Mouse (Mus musculus): ENCODE data around the gene Hmg20b. TPM values are rescaled to one million over a fixed set of nuclear protein-coding genes. Genes with fewer than 3 reads are reported as not detected.

Hmg20b gene
- polyA plus RNA-seq, 1 experiment from 2014 or later, result 118 TPM

- in situ Hi-C loops (cut with MboI; ENCODE audit: low pct_unique_long_range_greater_than_20kb), result loop anchor here (5.0 kb wide), 1 partner anchor 52 kb away; no protein-coding TSS in a partner anchor
- ChIA-PET CTCF (interaction anchor here (0.6 to 1.9 kb wide), 12 partner anchors 9 to 244 kb away, joined by 3 to 18 read pairs (median 4); partner anchors contain the start of genes Fzr1 and Pip5k1c), POLR2A (interaction anchor here (1.0 kb wide), 1 partner anchor 61 kb away, joined by 3 read pairs; no protein-coding TSS in a partner anchor)
- H3K27me3 ChIP-seq, result no peaks in the 10 kb centered on the region
- ATAC-seq, result peak; percentile 56
- TF ChIP-seq CTCF (IDR thresholded peaks at IDR 0.05), result no peak
- no peak for DNase-seq (ENCODE audit: low read depth, low spot score)
These were observed 39.8 kb upstream of the Hmg20b start for GRCm38 (mm10) chr10:81389801-81390677.

GRCm38 (mm10) chr10:81389373-81389772 is 39.1 kb upstream of the Hmg20b start:
- ATAC-seq (no peak), DNase-seq (ENCODE audit: low read depth, low spot score) (no peak)
- ChIA-PET CTCF (interaction anchor here (0.6 to 1.9 kb wide), 6 partner anchors 13 to 92 kb away, joined by 3 to 18 read pairs (median 4); no protein-coding TSS in a partner anchor), POLR2A (interaction anchor here (1.0 kb wide), 1 partner anchor 62 kb away, joined by 3 read pairs; no protein-coding TSS in a partner anchor)
- TF ChIP-seq CTCF (IDR thresholded peaks at IDR 0.05), result no peak
- in situ Hi-C loops (cut with MboI; ENCODE audit: low pct_unique_long_range_greater_than_20kb), result no loop called here
- no peaks in the 10 kb centered on the region for H3K27me3 ChIP-seq

GRCm38 (mm10) chr10:81388505-81389055 is 38.3 kb upstream of the Hmg20b start, which contains the start of gene Gm48552:
Gene Gm48552, plus strand, starts transcription at chr10:81389005.
- TF ChIP-seq CTCF (IDR thresholded peaks at IDR 0.05), result no peak
- in situ Hi-C loops (cut with MboI; ENCODE audit: low pct_unique_long_range_greater_than_20kb), result no loop called here
- ChIA-PET POLR2A (no interaction called here), CTCF (interaction anchor here (1.4 to 1.9 kb wide), 3 partner anchors 13 to 62 kb away, joined by 3 to 18 read pairs (median 5); no protein-coding TSS in a partner anchor)
- no peaks in the 10 kb centered on the region for H3K27me3 ChIP-seq
- no peak for ATAC-seq
- no peak for DNase-seq (ENCODE audit: low read depth, low spot score)

GRCm38 (mm10) chr10:81387716-81388115 is 37.4 kb upstream of the Hmg20b start:
- DNase-seq (ENCODE audit: low read depth, low spot score) (no peak), ATAC-seq (no peak)
- in situ Hi-C loops (cut with MboI; ENCODE audit: low pct_unique_long_range_greater_than_20kb), result no loop called here
- CTCF ChIA-PET, result interaction anchor here (0.7 to 1.4 kb wide), 2 partner anchors 14 to 62 kb away, joined by 3 read pairs; no protein-coding TSS in a partner anchor
- no peaks in the 10 kb centered on the region for H3K27me3 ChIP-seq
- no peak for TF ChIP-seq CTCF (IDR thresholded peaks at IDR 0.05)
- POLR2A ChIA-PET, result no interaction called here

GRCm38 (mm10) chr10:81385603-81386306 is 35.5 kb upstream of the Hmg20b start:
- in situ Hi-C loops (cut with MboI; ENCODE audit: low pct_unique_long_range_greater_than_20kb), result no loop called here
- DNase-seq (ENCODE audit: low read depth, low spot score) (no peak), ATAC-seq (no peak)
- TF ChIP-seq CTCF (IDR thresholded peaks at IDR 0.05), result no peak
- POLR2A ChIA-PET, result interaction anchor here (1.3 to 1.7 kb wide), 2 partner anchors 8 to 22 kb away, joined by 3 to 4 read pairs; no protein-coding TSS in a partner anchor
- H3K27me3 ChIP-seq, result no peaks in the 10 kb centered on the region
- CTCF ChIA-PET, result interaction anchor here (0.9 to 2.2 kb wide), 2 partner anchors 19 to 65 kb away, joined by 3 to 12 read pairs; no protein-coding TSS in a partner anchor

- POLR2A ChIA-PET, result interaction anchor here (1.3 to 1.7 kb wide), 2 partner anchors 9 to 23 kb away, joined by 3 to 4 read pairs; no protein-coding TSS in a partner anchor
- CTCF ChIA-PET, result interaction anchor here (0.6 to 2.2 kb wide), 3 partner anchors 20 to 66 kb away, joined by 3 to 12 read pairs (median 3); no protein-coding TSS in a partner anchor
- ATAC-seq (no peak), DNase-seq (ENCODE audit: low read depth, low spot score) (no peak)
- in situ Hi-C loops (cut with MboI; ENCODE audit: low pct_unique_long_range_greater_than_20kb), result no loop called here
- TF ChIP-seq CTCF (IDR thresholded peaks at IDR 0.05), result no peak
- H3K27me3 ChIP-seq, result no peaks in the 10 kb centered on the region
These were observed 34.3 kb upstream of the Hmg20b start for GRCm38 (mm10) chr10:81384605-81384982.

GRCm38 (mm10) chr10:81383802-81384604 is 33.7 kb upstream of the Hmg20b start, which contains the start of the genes Dohh and Gm48551:
Gene Dohh, plus strand, starts transcription at chr10:81384428.
Gene Gm48551, plus strand, starts transcription at chr10:81384466.
- peak; percentile 83 for ATAC-seq
- ChIA-PET CTCF (interaction anchor here (0.6 to 2.2 kb wide), 2 partner anchors 21 to 67 kb away, joined by 3 to 12 read pairs; no protein-coding TSS in a partner anchor), POLR2A (interaction anchor here (1.3 kb wide), 1 partner anchor 10 kb away, joined by 3 read pairs; no protein-coding TSS in a partner anchor)
- peak; percentile 94 for DNase-seq (ENCODE audit: low read depth, low spot score)
- in situ Hi-C loops (cut with MboI; ENCODE audit: low pct_unique_long_range_greater_than_20kb), result no loop called here
- no peaks in the 10 kb centered on the region for H3K27me3 ChIP-seq
- no peak for TF ChIP-seq CTCF (IDR thresholded peaks at IDR 0.05)

GRCm38 (mm10) chr10:81382039-81382438 is 31.8 kb upstream of the Hmg20b start:
- in situ Hi-C loops (cut with MboI; ENCODE audit: low pct_unique_long_range_greater_than_20kb), result no loop called here
- no peak for DNase-seq (ENCODE audit: low read depth, low spot score)
- no peaks in the 10 kb centered on the region for H3K27me3 ChIP-seq
- ChIA-PET CTCF (no interaction called here), POLR2A (interaction anchor here (0.6 kb wide), 1 partner anchor 31 kb away, joined by 4 read pairs; no protein-coding TSS in a partner anchor)
- no peak for ATAC-seq
- no peak for TF ChIP-seq CTCF (IDR thresholded peaks at IDR 0.05)

GRCm38 (mm10) chr10:81379809-81380378 is 29.6 kb upstream of the Hmg20b start:
- DNase-seq (ENCODE audit: low read depth, low spot score) (no peak), ATAC-seq (no peak)
- no peak for TF ChIP-seq CTCF (IDR thresholded peaks at IDR 0.05)
- CTCF ChIA-PET, result interaction anchor here (0.8 to 1.4 kb wide), 3 partner anchors 10 to 29 kb away, joined by 3 to 4 read pairs (median 3); partner anchors contain the start of gene Hmg20b
- no peaks in the 10 kb centered on the region for H3K27me3 ChIP-seq
- POLR2A ChIA-PET, result interaction anchor here (0.6 kb wide), 1 partner anchor 35 kb away, joined by 5 read pairs; no protein-coding TSS in a partner anchor
- in situ Hi-C loops (cut with MboI; ENCODE audit: low pct_unique_long_range_greater_than_20kb), result no loop called here
